Mouse (Mus musculus) hindbrain, embryonic 13.5 days (tissue): ENCODE data around the gene Mast4. TPM values are rescaled to one million over a fixed set of nuclear protein-coding genes. Genes with fewer than 3 reads are reported as not detected.

Experiments used
- ATAC-seq: fragments of 200-750 bp; cut with Nextera tagmentation; 2 replicates; pipeline ENCODE4 v1.8.0; 2017; ENCODE audit warnings: moderate TSS enrichment; ENCODE audit not compliant: low FRiP score
- H3K27ac ChIP-seq: fragments of 300-500 bp; sonication (generic); 2 replicates; pipeline ENCODE4 v1.5.1; 2015; ENCODE audit warnings: inconsistent platforms, mild to moderate bottlenecking, moderate library complexity
- H3K27me3 ChIP-seq: fragments of 300-500 bp; sonication (generic); 2 replicates; pipeline ENCODE4 v1.6.1; 2015; ENCODE audit warnings: mild to moderate bottlenecking, inconsistent platforms
- H3K36me3 ChIP-seq: fragments of 300-500 bp; sonication (generic); 2 replicates; pipeline ENCODE4 v1.6.1; 2015; ENCODE audit warnings: mild to moderate bottlenecking, inconsistent platforms
- H3K4me1 ChIP-seq: fragments of 300-500 bp; sonication (generic); replicated peaks from 2 replicates; pipeline ENCODE4 v1.6.1; 2015; ENCODE audit warnings: inconsistent platforms
- H3K4me2 ChIP-seq: fragments of 300-500 bp; sonication (generic); 2 replicates; pipeline ENCODE4 v1.6.1; 2015; ENCODE audit warnings: inconsistent platforms, mild to moderate bottlenecking, moderate library complexity
- H3K4me3 ChIP-seq: fragments of 300-500 bp; sonication (generic); 2 replicates; pipeline ENCODE4 v1.5.1; 2015; ENCODE audit warnings: mild to moderate bottlenecking, inconsistent platforms
- H3K9ac ChIP-seq: fragments of 300-500 bp; sonication (generic); 2 replicates; pipeline ENCODE4 v1.6.1; 2015; ENCODE audit warnings: mild to moderate bottlenecking, inconsistent platforms
- H3K9me3 ChIP-seq: fragments of 300-500 bp; sonication (generic); 2 replicates; pipeline ENCODE4 v1.6.1; 2016; ENCODE audit warnings: inconsistent platforms
- WGBS: fragments of 180-500 bp; shearing (Covaris S2); methylation state at CpG from one replicate; pipeline ENCODE4 v1.1.7; 2015; 5-methylcytosine and 5-hydroxymethylcytosine counted together
- polyA plus RNA-seq: library from polyadenylated mRNA; unstranded; fragments of >200 nt; fragmentation: Nextera tagmentation; extraction: Ambion mirVana; gene quantifications from 2 replicates; pipeline ENCODE4 v1.2.1, GENCODE M21; 2015

The Mast4 gene
- polyA plus RNA-seq, 1 experiment from 2014 or later, result 29.7 TPM

GRCm38 (mm10) chr13:102839741-102840482 is 494.4 kb downstream of the Mast4 start:
- H3K4me2 ChIP-seq, result no peak overlapping the region
- peaks cover 6% of the 10 kb centered on the region for H3K4me1 ChIP-seq
- 33% methylated on average over 7 of the region's 7 CpGs for WGBS
- H3K27me3 ChIP-seq, result no peaks in the 10 kb centered on the region
- no peak for ATAC-seq
- H3K9ac ChIP-seq, result no peak overlapping the region
- H3K27ac ChIP-seq, result no peak overlapping the region
- no peaks in the 10 kb centered on the region for H3K9me3 ChIP-seq
- H3K36me3 ChIP-seq, result no peaks in the 10 kb centered on the region
- no peak overlapping the region for H3K4me3 ChIP-seq

GRCm38 (mm10) chr13:102837427-102837826 is 496.9 kb downstream of the Mast4 start:
- no peak overlapping the region for H3K4me2 ChIP-seq
- H3K4me1 ChIP-seq, result peaks cover under 1% of the 10 kb centered on the region
- WGBS, result 72% methylated on average over 4 of the region's 4 CpGs
- no peak overlapping the region for H3K9ac ChIP-seq
- no peaks in the 10 kb centered on the region for H3K27me3 ChIP-seq
- H3K9me3 ChIP-seq, result no peaks in the 10 kb centered on the region
- H3K36me3 ChIP-seq, result no peaks in the 10 kb centered on the region
- H3K4me3 ChIP-seq, result no peak overlapping the region
- H3K27ac ChIP-seq, result no peak overlapping the region
- no peak for ATAC-seq

- Histone ChIP-seq H3K9ac (no peak overlapping the region), H3K27ac (no peak overlapping the region), H3K4me3 (no peak overlapping the region), H3K4me2 (no peak overlapping the region), H3K9me3 (no peaks in the 10 kb centered on the region), H3K36me3 (no peaks in the 10 kb centered on the region), H3K4me1 (no peaks in the 10 kb centered on the region; the same call in 1 of the 2 replicates), H3K27me3 (no peaks in the 10 kb centered on the region)
- WGBS, result 67% methylated on average over 8 of the region's 8 CpGs
- no peak for ATAC-seq
These were observed 499.0 kb downstream of the Mast4 start for GRCm38 (mm10) chr13:102835336-102835735.

GRCm38 (mm10) chr13:102818287-102818686 is 516.0 kb downstream of the Mast4 start:
- no peak for ATAC-seq
- Histone ChIP-seq H3K27me3 (no peaks in the 10 kb centered on the region), H3K4me1 (peaks cover 10% of the 10 kb centered on the region), H3K36me3 (no peaks in the 10 kb centered on the region), H3K9me3 (no peaks in the 10 kb centered on the region), H3K9ac (no peak overlapping the region), H3K27ac (no peak overlapping the region), H3K4me2 (no peak overlapping the region), H3K4me3 (no peak overlapping the region)
- 77% methylated on average over 4 of the region's 4 CpGs for WGBS

- Histone ChIP-seq H3K4me1 (peaks cover 19% of the 10 kb centered on the region), H3K27me3 (no peaks in the 10 kb centered on the region), H3K27ac (no peak overlapping the region), H3K36me3 (no peaks in the 10 kb centered on the region), H3K9ac (no peak overlapping the region), H3K9me3 (no peaks in the 10 kb centered on the region), H3K4me3 (no peak overlapping the region), H3K4me2 (no peak overlapping the region)
- 91% methylated on average over 7 of the region's 7 CpGs for WGBS
- ATAC-seq, result no peak
These were observed 517.6 kb downstream of the Mast4 start for GRCm38 (mm10) chr13:102816689-102817088.

- no peak for ATAC-seq
- 97% methylated on average over 6 of the region's 6 CpGs for WGBS
- Histone ChIP-seq H3K9ac (no peak overlapping the region), H3K9me3 (no peaks in the 10 kb centered on the region), H3K27ac (no peak overlapping the region), H3K27me3 (no peaks in the 10 kb centered on the region), H3K36me3 (no peaks in the 10 kb centered on the region), H3K4me2 (no peak overlapping the region), H3K4me1 (peaks cover 34% of the 10 kb centered on the region), H3K4me3 (no peak overlapping the region)
These were observed 519.1 kb downstream of the Mast4 start for GRCm38 (mm10) chr13:102815158-102815557.

- Histone ChIP-seq H3K27me3 (no peaks in the 10 kb centered on the region), H3K4me1 (peaks cover 38% of the 10 kb centered on the region), H3K4me3 (peak overlapping the region; percentile 31), H3K4me2 (peak overlapping the region; percentile 61), H3K9ac (peak overlapping the region; percentile 56), H3K36me3 (no peaks in the 10 kb centered on the region), H3K27ac (peak overlapping the region; percentile 56), H3K9me3 (no peaks in the 10 kb centered on the region)
- ATAC-seq, result peak; percentile 70; the same call in 1 of the 2 replicates
- 12% methylated on average over 15 of the region's 15 CpGs for WGBS
These were observed 523.0 kb downstream of the Mast4 start for GRCm38 (mm10) chr13:102811129-102811832.

- H3K4me1 ChIP-seq, result peaks cover 24% of the 10 kb centered on the region
- H3K9me3 ChIP-seq, result no peaks in the 10 kb centered on the region
- H3K27me3 ChIP-seq, result no peaks in the 10 kb centered on the region
- ATAC-seq, result no peak
- H3K4me2 ChIP-seq, result no peak overlapping the region
- H3K4me3 ChIP-seq, result no peak overlapping the region
- no peak overlapping the region for H3K9ac ChIP-seq
- no peaks in the 10 kb centered on the region for H3K36me3 ChIP-seq
- WGBS, result 85% methylated on average over 3 of the region's 3 CpGs
- no peak overlapping the region for H3K27ac ChIP-seq
These were observed 527.6 kb downstream of the Mast4 start for GRCm38 (mm10) chr13:102806652-102807051.

GRCm38 (mm10) chr13:102805190-102805589 is 529.1 kb downstream of the Mast4 start:
- no peak overlapping the region for H3K4me2 ChIP-seq
- H3K9me3 ChIP-seq, result no peaks in the 10 kb centered on the region
- WGBS, result 73% methylated on average over 6 of the region's 6 CpGs
- H3K4me3 ChIP-seq, result no peak overlapping the region
- no peaks in the 10 kb centered on the region for H3K36me3 ChIP-seq
- H3K9ac ChIP-seq, result no peak overlapping the region
- peaks cover 9% of the 10 kb centered on the region for H3K4me1 ChIP-seq
- no peak overlapping the region for H3K27ac ChIP-seq
- no peaks in the 10 kb centered on the region for H3K27me3 ChIP-seq
- 0 out of 2 replicates have a peak, but pooled peaks have one; percentile 5 for ATAC-seq

- Histone ChIP-seq H3K27me3 (no peaks in the 10 kb centered on the region), H3K36me3 (no peaks in the 10 kb centered on the region), H3K4me3 (no peak overlapping the region), H3K27ac (no peak overlapping the region), H3K4me2 (no peak overlapping the region), H3K9ac (no peak overlapping the region), H3K9me3 (no peaks in the 10 kb centered on the region), H3K4me1 (peaks cover 5% of the 10 kb centered on the region)
- 57% methylated on average over 9 of the region's 9 CpGs for WGBS
- ATAC-seq, result no peak
These were observed 531.1 kb downstream of the Mast4 start for GRCm38 (mm10) chr13:102803206-102803605.

- no peaks in the 10 kb centered on the region for H3K27me3 ChIP-seq
- peaks cover 5% of the 10 kb centered on the region; the same call in 1 of the 2 replicates for H3K36me3 ChIP-seq
- peaks cover 8% of the 10 kb centered on the region for H3K4me1 ChIP-seq
- no peak overlapping the region for H3K9ac ChIP-seq
- ATAC-seq, result no peak
- H3K4me2 ChIP-seq, result no peak overlapping the region
- H3K27ac ChIP-seq, result no peak overlapping the region
- H3K4me3 ChIP-seq, result no peak overlapping the region
- no peaks in the 10 kb centered on the region for H3K9me3 ChIP-seq
- 90% methylated on average over 3 of the region's 3 CpGs for WGBS
These were observed 542.1 kb downstream of the Mast4 start for GRCm38 (mm10) chr13:102792157-102792556.

- no peak overlapping the region for H3K9ac ChIP-seq
- H3K36me3 ChIP-seq, result peaks cover 5% of the 10 kb centered on the region; the same call in 1 of the 2 replicates
- ATAC-seq, result no peak
- no peaks in the 10 kb centered on the region for H3K9me3 ChIP-seq
- H3K4me2 ChIP-seq, result no peak overlapping the region
- WGBS, result 47% methylated on average over 6 of the region's 6 CpGs
- H3K4me1 ChIP-seq, result peaks cover 13% of the 10 kb centered on the region
- no peak overlapping the region; the same call in 1 of the 2 replicates for H3K27ac ChIP-seq
- H3K4me3 ChIP-seq, result no peak overlapping the region
- no peaks in the 10 kb centered on the region for H3K27me3 ChIP-seq
These were observed 543.6 kb downstream of the Mast4 start for GRCm38 (mm10) chr13:102790601-102791155.
